Mouse (Mus musculus) erythroblast, embryonic 14.5 days (primary cell): ENCODE measurements around the gene Eif6.

Source experiments
- GATA1 ChIP-seq: IDR thresholded peaks from 2 replicates; pipeline ENCODE4 v1.6.1; 2012; ENCODE audit warnings: low read length, inconsistent platforms, mixed read lengths
- TAL1 ChIP-seq: IDR thresholded peaks from 3 replicates; pipeline ENCODE4 v1.6.1; 2012; ENCODE audit warnings: low read length, inconsistent platforms, mixed read lengths

DNA sequence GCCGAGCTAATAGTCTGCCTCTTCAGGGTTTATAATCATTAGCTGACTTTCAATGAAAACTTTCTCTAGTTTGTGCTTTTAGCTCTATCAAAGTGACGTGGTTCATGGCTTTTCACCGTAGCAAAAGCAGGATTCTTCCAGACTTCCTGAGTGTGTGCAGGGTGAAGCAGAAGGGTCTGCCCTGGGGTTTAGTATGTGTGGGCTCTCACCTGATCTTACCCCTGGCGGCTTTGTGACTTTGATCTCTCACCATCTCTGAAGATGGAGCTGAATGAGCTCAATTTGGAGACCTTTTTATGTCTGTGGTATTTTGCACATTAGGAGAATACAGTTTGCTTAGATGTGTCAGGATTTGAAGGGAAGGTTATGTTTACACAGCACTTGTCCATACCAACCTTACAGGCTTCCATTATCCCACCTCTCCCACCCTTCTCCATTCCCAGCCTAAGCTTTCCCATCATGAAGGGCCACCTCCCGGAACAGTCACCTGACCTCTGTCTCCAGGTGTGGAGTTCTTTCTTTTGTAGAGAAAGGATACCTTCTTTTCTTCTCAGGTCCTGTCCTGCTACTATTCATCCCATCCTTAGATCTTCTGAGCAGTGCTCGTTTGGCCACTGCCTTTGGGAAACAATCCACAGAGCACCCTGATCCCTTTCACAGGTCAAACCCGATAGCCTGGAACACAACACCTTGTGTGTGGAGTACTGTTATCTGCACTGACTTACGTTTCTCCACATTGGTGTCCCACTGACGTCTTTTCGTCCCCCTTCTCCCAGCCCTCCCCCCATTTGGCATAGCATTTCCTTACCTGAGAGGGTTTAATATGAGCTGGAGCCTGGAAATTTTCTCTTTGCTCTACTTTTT, 49.7 kb downstream of the Eif6 start:
- no peak for TF ChIP-seq TAL1
- TF ChIP-seq GATA1 = no peak
